Mouse (Mus musculus) stomach, postnatal 0 days (tissue): ENCODE data around the gene Clasp1. TPM values are rescaled to one million over a fixed set of nuclear protein-coding genes. Genes with fewer than 3 reads are reported as not detected.

Experiments used
- ATAC-seq: fragments of 200-750 bp; cut with Nextera tagmentation; 2 replicates; pipeline ENCODE4 v1.8.0; 2017; ENCODE audit not compliant: low FRiP score, low TSS enrichment
- DNase-seq: peaks from one replicate; pipeline ENCODE4 v3.0.0-alpha.2; 2016; ENCODE audit warnings: low spot score
- H3K27ac ChIP-seq: fragments of 300-500 bp; sonication (generic); replicated peaks from 2 replicates; pipeline ENCODE4 v1.5.1; 2014; ENCODE audit warnings: mild to moderate bottlenecking, control low read depth
- H3K27me3 ChIP-seq: fragments of 300-500 bp; sonication (generic); 2 replicates; pipeline ENCODE4 v1.6.1; 2014; ENCODE audit warnings: low read length; ENCODE audit not compliant: control insufficient read depth, insufficient read depth
- H3K36me3 ChIP-seq: fragments of 300-500 bp; sonication (generic); 2 replicates; pipeline ENCODE4 v1.6.1; 2014; ENCODE audit warnings: low read length, mixed read lengths; ENCODE audit not compliant: control insufficient read depth, insufficient read depth
- H3K4me1 ChIP-seq: fragments of 300-500 bp; sonication (generic); replicated peaks from 2 replicates; pipeline ENCODE4 v1.6.1; 2014; ENCODE audit warnings: antibody characterized with exemption; ENCODE audit not compliant: control insufficient read depth, insufficient read depth
- H3K4me2 ChIP-seq: fragments of 300-500 bp; sonication (generic); replicated peaks from 2 replicates; pipeline ENCODE4 v1.6.1; 2014; ENCODE audit warnings: low read depth, mild to moderate bottlenecking, control low read depth, moderate library complexity
- H3K4me3 ChIP-seq: fragments of 300-500 bp; sonication (generic); 2 replicates; pipeline ENCODE4 v1.5.1; 2014; ENCODE audit warnings: low read depth, low read length, control low read depth
- H3K9ac ChIP-seq: fragments of 300-500 bp; sonication (generic); 2 replicates; pipeline ENCODE4 v1.6.1; 2014; ENCODE audit warnings: mild to moderate bottlenecking, low read length, control low read depth, mixed read lengths
- H3K9me3 ChIP-seq: fragments of 300-500 bp; sonication (generic); 2 replicates; pipeline ENCODE4 v1.6.1; 2016; ENCODE audit warnings: low read length; ENCODE audit not compliant: control insufficient read depth
- CTCF ChIP-seq: IDR thresholded peaks from 2 replicates; pipeline ENCODE4 v1.5.1; 2016; ENCODE audit warnings: antibody characterized with exemption, low read depth, mild to moderate bottlenecking, moderate library complexity
- EP300 ChIP-seq: optimal IDR thresholded peaks from 2 replicates; pipeline ENCODE3; 2016; ENCODE audit warnings: antibody characterized with exemption
- WGBS: fragments of 180-500 bp; shearing (Covaris S2); extraction: QIAGEN DNeasy Blood & Tissue Kit; methylation state at CpG from one replicate; pipeline ENCODE4 v1.1.7; 2014; 5-methylcytosine and 5-hydroxymethylcytosine counted together
- polyA plus RNA-seq: library from polyadenylated mRNA; unstranded; fragments of >200 nt; fragmentation: Nextera tagmentation; extraction: Ambion mirVana; gene quantifications from 2 replicates; pipeline ENCODE4 v1.2.1, GENCODE M21; 2015

The Clasp1 gene
- polyA plus RNA-seq, 1 experiment from 2014 or later = 12.0 TPM

- no peaks in the 10 kb centered on the region for H3K36me3 ChIP-seq
- ATAC-seq = no peak
- H3K4me1 ChIP-seq = no peaks in the 10 kb centered on the region
- H3K27ac ChIP-seq = no peak overlapping the region
- H3K27me3 ChIP-seq = no peaks in the 10 kb centered on the region
- H3K9ac ChIP-seq = no peak overlapping the region
- H3K9me3 ChIP-seq = no peaks in the 10 kb centered on the region
- no peak for TF ChIP-seq EP300
- TF ChIP-seq CTCF = no peak
- no peak for DNase-seq
- no peak overlapping the region for H3K4me2 ChIP-seq
- WGBS = 74% methylated on average over 2 of the region's 2 CpGs
- no peak overlapping the region for H3K4me3 ChIP-seq
Measured at GRCm38 (mm10) chr1:118642296-118642999, 253.6 kb downstream of the Clasp1 start.

- WGBS = 43% methylated on average over 9 of the region's 9 CpGs
- no peak for TF ChIP-seq CTCF
- no peak for TF ChIP-seq EP300
- H3K27ac ChIP-seq = no peak overlapping the region
- no peaks in the 10 kb centered on the region for H3K36me3 ChIP-seq
- H3K4me2 ChIP-seq = no peak overlapping the region
- DNase-seq (no peak), ATAC-seq (peak; percentile 21; the same call in 1 of the 2 replicates)
- H3K4me3 ChIP-seq = no peak overlapping the region
- H3K9ac ChIP-seq = no peak overlapping the region
- no peaks in the 10 kb centered on the region for H3K27me3 ChIP-seq
- H3K9me3 ChIP-seq = no peaks in the 10 kb centered on the region
- no peaks in the 10 kb centered on the region for H3K4me1 ChIP-seq
Measured at GRCm38 (mm10) chr1:118643138-118643979, 254.5 kb downstream of the Clasp1 start.

DNA sequence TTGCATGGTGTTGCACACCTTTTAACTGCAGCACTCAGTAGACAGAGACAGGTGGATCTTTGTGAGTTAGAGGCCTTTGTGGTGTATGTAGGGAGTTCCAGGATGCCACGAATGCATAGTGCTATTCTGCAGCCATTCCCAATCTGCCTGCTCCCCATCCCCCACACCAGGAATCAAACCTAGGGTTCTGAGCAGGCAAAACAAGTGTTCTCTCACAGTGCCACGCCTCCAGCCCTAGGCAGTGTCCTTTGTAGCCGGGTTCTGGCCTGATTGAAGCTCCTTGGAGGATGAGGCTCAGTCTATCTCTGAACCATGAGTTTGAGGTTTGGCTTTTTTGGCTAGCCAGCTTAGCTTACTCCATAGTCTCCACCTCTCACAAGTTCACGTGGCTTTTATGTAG lies 256.8 kb downstream of the Clasp1 start:
- 55% methylated on average over 4 of the region's 4 CpGs for WGBS
- TF ChIP-seq EP300 = no peak
- no peak for TF ChIP-seq CTCF

DNA sequence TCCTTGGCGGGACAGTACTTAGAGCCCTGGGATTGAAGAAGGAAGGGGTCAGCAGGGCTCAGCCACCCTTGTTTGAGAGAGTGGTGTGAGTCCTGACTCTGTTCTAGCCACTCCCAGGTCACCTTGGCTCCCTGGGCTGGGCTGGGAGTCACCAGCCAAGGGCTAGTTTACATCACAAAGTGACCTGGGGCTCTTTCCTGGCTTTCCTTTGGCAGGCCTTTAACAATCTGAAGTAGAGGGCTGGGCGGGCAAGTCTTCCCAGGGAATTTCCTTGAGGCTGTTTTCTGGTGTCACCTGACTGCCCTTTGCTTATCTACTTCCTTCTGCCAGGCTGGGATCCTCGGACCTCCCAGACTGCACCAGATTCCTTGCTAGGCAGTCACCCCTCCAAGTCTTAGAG lies 259.2 kb downstream of the Clasp1 start:
- Histone ChIP-seq H3K4me3 (no peak overlapping the region), H3K4me1 (peaks cover 4% of the 10 kb centered on the region), H3K4me2 (no peak overlapping the region), H3K36me3 (no peaks in the 10 kb centered on the region), H3K27ac (peak overlapping the region; percentile 67), H3K27me3 (no peaks in the 10 kb centered on the region), H3K9me3 (no peaks in the 10 kb centered on the region), H3K9ac (no peak overlapping the region)
- no peak for TF ChIP-seq EP300
- no peak for TF ChIP-seq CTCF
- ATAC-seq (peak; percentile 57), DNase-seq (peak; percentile 62)
- 33% methylated on average over 3 of the region's 3 CpGs for WGBS

More for the DNA sequence above, 256.8 kb downstream of the Clasp1 start:
- ATAC-seq (no peak), DNase-seq (no peak)
- no peak overlapping the region for H3K9ac ChIP-seq
- no peaks in the 10 kb centered on the region for H3K36me3 ChIP-seq
- H3K27ac ChIP-seq = no peak overlapping the region
- peaks cover 4% of the 10 kb centered on the region; the same call in 1 of the 2 replicates for H3K4me1 ChIP-seq
- no peaks in the 10 kb centered on the region for H3K27me3 ChIP-seq
- no peak overlapping the region for H3K4me2 ChIP-seq
- H3K9me3 ChIP-seq = no peaks in the 10 kb centered on the region
- H3K4me3 ChIP-seq = no peak overlapping the region

DNA sequence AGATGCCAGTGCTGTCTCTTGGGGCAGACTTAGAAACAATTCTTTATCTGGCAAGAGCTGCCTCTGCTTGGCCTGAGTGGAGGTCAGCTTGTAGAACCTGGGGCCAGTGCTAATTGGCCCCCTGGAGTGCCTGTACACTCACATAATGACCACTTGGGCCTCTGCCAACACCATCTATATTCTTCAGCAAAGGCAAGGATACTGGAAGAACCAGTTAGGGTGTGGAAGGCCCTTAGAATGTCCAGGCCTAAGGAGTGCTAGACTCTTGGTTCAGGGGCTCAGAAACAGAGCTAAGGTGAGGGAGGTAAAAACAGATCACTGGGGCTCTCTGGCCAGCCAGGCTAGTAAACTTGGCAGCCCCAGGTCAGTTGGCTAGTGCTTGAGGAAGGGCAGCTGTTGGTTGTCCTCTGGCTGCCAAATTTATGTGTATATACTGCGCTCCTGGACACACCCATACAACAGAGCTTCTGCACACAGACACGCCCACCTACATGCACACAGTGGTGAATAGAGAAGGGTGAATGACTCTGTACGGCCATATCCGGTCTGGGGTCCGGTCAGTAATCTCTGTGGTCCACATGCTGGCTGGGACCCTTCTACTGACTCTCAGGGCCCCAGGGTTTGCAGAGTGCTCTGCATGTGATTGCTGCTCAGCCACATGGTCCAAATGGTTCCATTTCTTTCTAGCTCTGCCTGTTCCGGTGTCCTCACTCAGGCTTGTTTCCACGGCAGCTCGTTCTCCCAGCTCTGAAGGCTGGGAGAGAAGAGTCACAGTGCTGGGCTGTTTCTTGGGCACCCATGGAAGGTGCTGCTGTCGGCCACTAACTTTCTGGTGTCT lies 261.3 kb downstream of the Clasp1 start:
- Histone ChIP-seq H3K4me2 (peak overlapping the region; percentile 21; the same call in 1 of the 2 replicates), H3K4me1 (peaks cover 4% of the 10 kb centered on the region), H3K27ac (peak overlapping the region; percentile 82), H3K36me3 (no peaks in the 10 kb centered on the region), H3K9me3 (no peaks in the 10 kb centered on the region), H3K27me3 (no peaks in the 10 kb centered on the region), H3K9ac (no peak overlapping the region), H3K4me3 (no peak overlapping the region)
- TF ChIP-seq CTCF (no peak), EP300 (no peak)
- WGBS = 38% methylated on average over 9 of the region's 9 CpGs
- peak; percentile 87 for ATAC-seq
- DNase-seq = peak; percentile 71
